Mouse (Mus musculus) limb, embryonic 14.5 days (tissue): ENCODE data around the gene 2410015M20Rik. TPM values are rescaled to one million over a fixed set of nuclear protein-coding genes. Genes with fewer than 3 reads are reported as not detected.

Experiments used
- ATAC-seq: fragments of 200-750 bp; cut with Nextera tagmentation; 2 replicates; pipeline ENCODE4 v1.8.0; 2017; ENCODE audit warnings: low read depth, moderate number of reproducible peaks, moderate TSS enrichment; ENCODE audit not compliant: low FRiP score
- DNase-seq: peaks from one replicate; pipeline ENCODE4 v3.0.0-alpha.2; 2015; ENCODE audit warnings: low spot score
- H3K27ac ChIP-seq: fragments of 300-500 bp; sonication (generic); replicated peaks from 2 replicates; pipeline ENCODE4 v1.5.1; 2014; ENCODE audit warnings: low read depth, mild to moderate bottlenecking, low read length, moderate library complexity, mixed read lengths
- H3K27me3 ChIP-seq: fragments of 300-500 bp; sonication (generic); 2 replicates; pipeline ENCODE4 v1.6.1; 2014; ENCODE audit warnings: low read length, mixed read lengths; ENCODE audit not compliant: control insufficient read depth, insufficient read depth
- H3K36me3 ChIP-seq: fragments of 300-500 bp; sonication (generic); 2 replicates; pipeline ENCODE4 v1.6.1; 2014; ENCODE audit warnings: mild to moderate bottlenecking, low read length, moderate library complexity, mixed read lengths; ENCODE audit not compliant: control insufficient read depth, insufficient read depth
- H3K4me1 ChIP-seq: fragments of 300-500 bp; sonication (generic); 2 replicates; pipeline ENCODE4 v1.6.1; 2014; ENCODE audit warnings: antibody characterized with exemption, low read length, mixed read lengths; ENCODE audit not compliant: control insufficient read depth, insufficient read depth
- H3K4me2 ChIP-seq: fragments of 300-500 bp; sonication (generic); replicated peaks from 2 replicates; pipeline ENCODE4 v1.6.1; 2014; ENCODE audit warnings: low read depth, mild to moderate bottlenecking, low read length, moderate library complexity; ENCODE audit not compliant: severe bottlenecking
- H3K4me3 ChIP-seq: fragments of 300-500 bp; sonication (generic); replicated peaks from 2 replicates; pipeline ENCODE4 v1.5.1; 2014; ENCODE audit warnings: low read length
- H3K9ac ChIP-seq: fragments of 300-500 bp; sonication (generic); 2 replicates; pipeline ENCODE4 v1.6.1; 2014; ENCODE audit warnings: mild to moderate bottlenecking, low read depth, low read length, moderate library complexity; ENCODE audit not compliant: severe bottlenecking
- H3K9me3 ChIP-seq: fragments of 300-500 bp; sonication (generic); 2 replicates; pipeline ENCODE4 v1.6.1; 2016; ENCODE audit warnings: low read length; ENCODE audit not compliant: control insufficient read depth
- POLR2A ChIP-seq: fragments of 200-500 bp; IDR thresholded peaks from 2 replicates; pipeline ENCODE4 v1.8.0; 2012; ENCODE audit warnings: inconsistent platforms, mild to moderate bottlenecking, moderate library complexity, borderline replicate concordance; ENCODE audit not compliant: insufficient read depth, insufficient read length; ENCODE audit errors: extremely low read depth
- WGBS: fragments of 180-500 bp; shearing (Covaris S2); extraction: QIAGEN DNeasy Blood & Tissue Kit; methylation state at CpG from one replicate; pipeline ENCODE4 v1.1.7; 2014; 5-methylcytosine and 5-hydroxymethylcytosine counted together
- polyA plus RNA-seq, 2 experiments: library from polyadenylated mRNA; depleted of rRNA in 1 of 2; stranded (reverse) in 1 of 2; unstranded in 1 of 2; fragments of >200 nt; fragmentation: Nextera tagmentation in 1 of 2; extraction: Ambion mirVana in 1 of 2; gene quantifications; 2 replicates each; pipeline versions ENCODE4 v1.2.1 to v1.2.3; 2012 to 2014

Gene 2410015M20Rik
- polyA plus RNA-seq (2012; rRNA removed): 112 and 141 TPM in 2 replicates
- polyA plus RNA-seq (2014; fragmentation: Nextera tagmentation; extraction: Ambion mirVana): 257 and 294 TPM in 2 replicates

DNA sequence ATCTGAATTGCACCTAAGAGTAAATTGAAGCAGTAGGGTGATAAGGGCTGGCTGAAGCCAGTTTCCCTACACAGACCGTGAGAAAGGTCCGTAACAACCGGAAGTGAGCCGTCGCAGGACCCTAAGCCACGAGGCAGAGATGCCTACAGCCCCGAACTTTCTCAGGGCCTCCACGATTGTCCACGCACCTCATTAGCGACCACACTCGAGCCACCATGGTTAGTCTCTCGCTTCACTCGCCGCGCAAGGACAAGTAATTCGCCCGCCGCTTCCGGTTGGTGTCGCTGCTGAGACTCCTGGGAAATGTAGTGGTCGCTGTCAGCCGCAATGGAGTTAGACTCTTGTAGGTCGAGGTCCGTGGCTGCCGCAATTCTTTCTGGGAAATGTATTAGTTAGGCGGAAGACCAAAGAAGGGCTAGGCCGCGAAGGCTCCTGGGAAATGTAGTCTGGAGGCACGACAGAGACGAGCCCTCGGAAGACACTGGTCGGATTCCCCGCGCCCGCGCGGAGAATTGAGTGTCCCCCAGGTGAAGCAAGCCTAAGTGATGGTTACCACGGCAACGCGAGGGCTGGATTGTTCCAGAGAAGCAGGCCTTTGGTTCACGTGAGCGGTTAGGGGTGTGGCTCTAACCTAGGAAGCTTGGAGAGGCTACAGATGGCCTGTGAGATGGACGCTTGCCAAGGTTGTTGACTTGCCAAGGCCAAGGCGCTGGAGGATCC, at the start of gene 2410015M20Rik:
Gene 2410015M20Rik (minus strand): TSS at position 320 of the 720 bp plus-strand sequence.
- DNase-seq (peak; percentile 98), ATAC-seq (peak; percentile 89)
- peak within 1 kb of the TSS; percentile 69 for H3K27ac ChIP-seq
- no peaks in the 10 kb centered on the region for H3K27me3 ChIP-seq
- no peak for TF ChIP-seq POLR2A
- WGBS: 1% methylated on average over 44 of the region's 44 CpGs
- peak within 1 kb of the TSS; percentile 52 for H3K4me3 ChIP-seq
- H3K36me3 ChIP-seq: peaks cover 35% of the 10 kb centered on the region
- H3K9ac ChIP-seq: peak within 1 kb of the TSS; percentile 57
- H3K4me2 ChIP-seq: peak within 1 kb of the TSS; percentile 67
- no peaks in the 10 kb centered on the region for H3K9me3 ChIP-seq
- H3K4me1 ChIP-seq: peaks cover 16% of the 10 kb centered on the region

DNA sequence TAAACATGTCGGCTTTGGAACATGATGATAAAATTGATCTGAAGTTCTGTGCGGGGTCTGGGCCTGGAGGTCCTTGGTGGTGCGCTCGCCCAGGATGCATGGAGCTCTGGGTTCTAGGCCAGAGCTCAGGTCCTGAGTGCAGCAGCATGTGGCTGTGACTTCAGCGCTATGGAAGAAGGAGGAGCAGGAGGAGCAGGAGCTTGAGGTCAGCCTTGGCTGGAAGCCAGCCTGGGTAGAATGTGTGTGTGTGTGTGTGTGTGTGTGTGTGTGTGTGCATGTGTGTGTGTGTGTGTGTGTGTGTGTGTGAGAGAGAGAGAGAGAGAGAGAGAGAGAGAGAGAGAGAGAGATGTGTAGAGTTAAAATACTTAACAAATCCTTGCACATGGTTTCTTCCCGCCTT, 46.6 kb upstream of the 2410015M20Rik start:
- Histone ChIP-seq H3K27me3 (no peaks in the 10 kb centered on the region), H3K27ac (no peak overlapping the region), H3K4me1 (no peaks in the 10 kb centered on the region), H3K36me3 (no peaks in the 10 kb centered on the region), H3K9me3 (no peaks in the 10 kb centered on the region), H3K9ac (no peak overlapping the region), H3K4me2 (no peak overlapping the region), H3K4me3 (no peak overlapping the region)
- no peak for DNase-seq
- no peak for TF ChIP-seq POLR2A
- no peak for ATAC-seq
- whole genome bisulfite sequencing: 80% methylated on average over 6 of the region's 6 CpGs

DNA sequence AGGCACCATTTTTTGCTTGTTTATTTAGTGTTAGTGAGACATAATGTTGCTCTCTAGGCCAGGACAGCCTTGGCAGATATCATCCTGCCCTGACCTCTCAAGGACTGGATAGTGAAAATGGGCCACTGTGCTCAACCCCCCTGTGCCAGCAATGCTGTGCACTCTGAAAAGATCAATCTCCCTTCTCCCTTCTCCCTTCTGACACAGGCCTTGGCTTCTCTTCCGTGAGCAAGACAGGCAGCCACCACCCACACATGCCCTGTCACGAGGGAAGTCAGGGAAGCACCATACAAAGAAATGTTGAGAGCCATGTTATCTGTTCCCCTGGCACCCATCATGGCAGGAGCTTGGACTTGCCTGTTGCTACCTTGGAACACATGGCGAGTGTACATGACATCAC, 45.7 kb upstream of the 2410015M20Rik start:
- no peak overlapping the region for H3K4me3 ChIP-seq
- WGBS: 87% methylated on average over 3 of the region's 3 CpGs
- no peaks in the 10 kb centered on the region for H3K36me3 ChIP-seq
- no peak overlapping the region for H3K27ac ChIP-seq
- no peak for TF ChIP-seq POLR2A
- no peaks in the 10 kb centered on the region for H3K9me3 ChIP-seq
- H3K4me1 ChIP-seq: no peaks in the 10 kb centered on the region
- ATAC-seq: no peak
- H3K9ac ChIP-seq: no peak overlapping the region
- no peaks in the 10 kb centered on the region for H3K27me3 ChIP-seq
- DNase-seq: no peak
- no peak overlapping the region for H3K4me2 ChIP-seq

- no peak overlapping the region for H3K27ac ChIP-seq
- DNase-seq: no peak
- H3K9me3 ChIP-seq: no peaks in the 10 kb centered on the region
- no peak for TF ChIP-seq POLR2A
- H3K27me3 ChIP-seq: no peaks in the 10 kb centered on the region
- no peak overlapping the region for H3K9ac ChIP-seq
- no peak overlapping the region for H3K4me2 ChIP-seq
- no peak for ATAC-seq
- H3K4me3 ChIP-seq: no peak overlapping the region
- no peaks in the 10 kb centered on the region for H3K36me3 ChIP-seq
- WGBS: 73% methylated on average over 2 of the region's 2 CpGs
- no peaks in the 10 kb centered on the region for H3K4me1 ChIP-seq
These were observed 45.2 kb upstream of the 2410015M20Rik start for GRCm38 (mm10) chr17:56654771-56655170.

DNA sequence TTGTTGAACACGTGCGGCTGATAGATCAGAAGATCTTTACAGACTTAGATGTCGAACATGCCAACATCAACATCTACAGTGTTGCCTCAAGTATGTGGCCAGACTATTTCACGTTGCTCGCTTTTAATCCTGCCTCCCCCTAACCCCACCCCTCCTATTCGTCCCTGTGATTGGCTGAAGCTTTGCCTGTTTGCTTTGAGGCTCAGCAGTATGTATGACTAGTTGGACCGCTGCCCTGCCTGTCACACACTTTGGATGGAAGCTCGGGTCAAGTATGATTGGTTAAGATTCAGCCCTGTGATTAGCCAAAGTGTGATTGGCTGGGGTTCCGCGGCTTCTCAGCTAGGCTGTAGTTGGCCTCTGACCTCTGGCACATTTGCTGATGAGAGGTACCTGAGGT, 42.2 kb upstream of the 2410015M20Rik start:
- WGBS: 34% methylated on average over 10 of the region's 10 CpGs
- no peak overlapping the region for H3K27ac ChIP-seq
- H3K9ac ChIP-seq: no peak overlapping the region
- ATAC-seq: no peak; the same call in 1 of the 2 replicates
- no peaks in the 10 kb centered on the region for H3K36me3 ChIP-seq
- TF ChIP-seq POLR2A: no peak
- H3K9me3 ChIP-seq: no peaks in the 10 kb centered on the region
- H3K4me1 ChIP-seq: no peaks in the 10 kb centered on the region
- H3K4me2 ChIP-seq: no peak overlapping the region
- H3K4me3 ChIP-seq: no peak overlapping the region
- H3K27me3 ChIP-seq: no peaks in the 10 kb centered on the region
- DNase-seq: no peak
